Mouse (Mus musculus) C2C12 (cell line): ENCODE data around the gene Myh7b.

Source experiments
- CTCF ChIP-seq: IDR thresholded peaks from one replicate; pipeline ENCODE4 v1.5.1; 2011; ENCODE audit not compliant: control insufficient read depth, insufficient read depth, insufficient read length
- FOSL1 ChIP-seq: IDR thresholded peaks from one replicate; pipeline ENCODE4 v1.8.0; 2011; ENCODE audit warnings: mild to moderate bottlenecking, low read length; ENCODE audit not compliant: poor library complexity, insufficient read depth, severe bottlenecking
- MAX ChIP-seq: IDR thresholded peaks from one replicate; pipeline ENCODE4 v1.6.1; 2011; ENCODE audit warnings: mild to moderate bottlenecking, control low read depth
- MYOD1 ChIP-seq: IDR thresholded peaks from one replicate; pipeline ENCODE4 v1.6.1; 2011; ENCODE audit warnings: low read depth; ENCODE audit not compliant: control insufficient read depth, insufficient read length
- MYOG ChIP-seq: IDR thresholded peaks from one replicate; pipeline ENCODE4 v1.6.1; 2011; ENCODE audit not compliant: control insufficient read depth, insufficient read length; ENCODE audit errors: extremely low read depth
- USF1 ChIP-seq: IDR thresholded peaks from one replicate; pipeline ENCODE4 v1.6.1; 2011; ENCODE audit warnings: low read depth, mild to moderate bottlenecking, control low read depth, moderate library complexity

GRCm38 (mm10) chr2:155668461-155668860, 57.4 kb downstream of the Myh7b start:
- no peak for TF ChIP-seq USF1
- TF ChIP-seq FOSL1, result no peak
- peak; percentile 11 for TF ChIP-seq CTCF
- no peak for TF ChIP-seq MAX
- no peak for TF ChIP-seq MYOG
- TF ChIP-seq MYOD1, result no peak
